Mouse (Mus musculus) neural tube, embryonic 14.5 days (tissue): Measurements from ENCODE around the gene Tmem132b. TPM values are rescaled to one million over a fixed set of nuclear protein-coding genes. Genes with fewer than 3 reads are reported as not detected.

ENCODE experiments used
- ATAC-seq: fragments of 200-750 bp; cut with Nextera tagmentation; 2 replicates; pipeline ENCODE4 v1.8.0; 2017; ENCODE audit warnings: low read depth, mild to moderate bottlenecking, moderate TSS enrichment, moderate library complexity
- H3K27ac ChIP-seq: fragments of 300-500 bp; sonication (generic); 2 replicates; pipeline ENCODE4 v1.5.1; 2014; ENCODE audit warnings: low read depth, mild to moderate bottlenecking, control low read depth, low read length, moderate library complexity, mixed read lengths
- H3K27me3 ChIP-seq: fragments of 300-500 bp; sonication (generic); 2 replicates; pipeline ENCODE4 v1.6.1; 2014; ENCODE audit warnings: low read length; ENCODE audit not compliant: control insufficient read depth, insufficient read depth
- H3K36me3 ChIP-seq: fragments of 300-500 bp; sonication (generic); 2 replicates; pipeline ENCODE4 v1.6.1; 2014; ENCODE audit warnings: low read length, mixed read lengths; ENCODE audit not compliant: control insufficient read depth, insufficient read depth
- H3K4me1 ChIP-seq: fragments of 300-500 bp; sonication (generic); 2 replicates; pipeline ENCODE4 v1.6.1; 2014; ENCODE audit warnings: low read length; ENCODE audit not compliant: control insufficient read depth, insufficient read depth
- H3K4me2 ChIP-seq: fragments of 300-500 bp; sonication (generic); 2 replicates; pipeline ENCODE4 v1.6.1; 2014; ENCODE audit warnings: mild to moderate bottlenecking, low read depth, low read length, control low read depth
- H3K4me3 ChIP-seq: fragments of 300-500 bp; sonication (generic); 2 replicates; pipeline ENCODE4 v1.5.1; 2014; ENCODE audit warnings: low read depth, low read length, control low read depth, mixed read lengths
- H3K9ac ChIP-seq: fragments of 300-500 bp; sonication (generic); replicated peaks from 2 replicates; pipeline ENCODE4 v1.6.1; 2014; ENCODE audit warnings: low read depth, mild to moderate bottlenecking, control low read depth, low read length, mixed read lengths
- H3K9me3 ChIP-seq: fragments of 300-500 bp; sonication (generic); 2 replicates; pipeline ENCODE4 v1.6.1; 2016; ENCODE audit warnings: low read length; ENCODE audit not compliant: control insufficient read depth
- WGBS: fragments of 180-500 bp; shearing (Covaris S2); extraction: QIAGEN DNeasy Blood & Tissue Kit; methylation state at CpG from one replicate; pipeline ENCODE4 v1.1.7; 2014; 5-methylcytosine and 5-hydroxymethylcytosine counted together
- polyA plus RNA-seq: library from polyadenylated mRNA; unstranded; fragments of >200 nt; fragmentation: Nextera tagmentation; extraction: Ambion mirVana; gene quantifications from 2 replicates; pipeline ENCODE4 v1.2.1, GENCODE M21; 2014

Tmem132b gene
- polyA plus RNA-seq, 1 experiment from 2014 or later = 5.5 TPM

GRCm38 (mm10) chr5:125505968-125506367, 25.6 kb upstream of the Tmem132b start:
- H3K27me3 ChIP-seq = no peaks in the 10 kb centered on the region
- ATAC-seq = peak; percentile 54; the same call in 1 of the 2 replicates
- no peak overlapping the region for H3K4me3 ChIP-seq
- no peak overlapping the region for H3K4me2 ChIP-seq
- WGBS = 51% methylated on average over 15 of the region's 15 CpGs
- no peak overlapping the region for H3K9ac ChIP-seq
- H3K4me1 ChIP-seq = 0 out of 2 replicates have a peak, but pooled peaks cover 4% of the 10 kb centered on the region
- H3K9me3 ChIP-seq = no peaks in the 10 kb centered on the region
- H3K36me3 ChIP-seq = peaks cover 22% of the 10 kb centered on the region
- 0 out of 2 replicates have a peak overlapping the region, but pooled peaks have one; percentile 22 for H3K27ac ChIP-seq

GRCm38 (mm10) chr5:125507582-125507981, 24.0 kb upstream of the Tmem132b start:
- peaks cover 30% of the 10 kb centered on the region for H3K36me3 ChIP-seq
- WGBS = 94% methylated on average over 9 of the region's 9 CpGs
- no peak for ATAC-seq

DNA sequence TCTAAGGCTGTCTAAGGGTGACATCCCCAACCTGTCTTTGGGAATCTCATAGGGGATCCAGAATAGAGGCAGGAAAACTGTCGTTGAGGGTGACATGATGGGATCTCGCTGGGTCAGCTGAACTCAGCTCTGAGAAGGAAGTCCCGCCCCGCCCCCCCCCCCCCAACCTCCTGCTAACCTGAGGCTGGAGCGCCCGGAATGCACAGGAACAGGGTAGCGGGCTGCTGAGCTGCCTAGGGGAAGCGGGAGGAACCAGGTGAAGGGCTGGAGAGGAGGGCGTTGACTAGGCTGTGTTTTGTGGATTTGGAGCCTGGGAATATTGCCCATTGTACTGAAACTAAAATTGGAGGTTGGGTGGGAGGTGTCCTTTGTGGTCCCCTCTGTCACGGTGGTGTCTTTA, 23.6 kb upstream of the Tmem132b start:
- Histone ChIP-seq H3K4me1 (0 out of 2 replicates have a peak, but pooled peaks cover 4% of the 10 kb centered on the region), H3K4me2 (no peak overlapping the region), H3K27ac (no peak overlapping the region), H3K9ac (no peak overlapping the region), H3K9me3 (no peaks in the 10 kb centered on the region), H3K27me3 (no peaks in the 10 kb centered on the region), H3K4me3 (no peak overlapping the region), H3K36me3 (peaks cover 32% of the 10 kb centered on the region)
- no peak for ATAC-seq
- WGBS = 96% methylated on average over 10 of the region's 10 CpGs

More at GRCm38 (mm10) chr5:125507582-125507981, 24.0 kb upstream of the Tmem132b start:
- H3K27ac ChIP-seq = no peak overlapping the region
- H3K4me2 ChIP-seq = no peak overlapping the region
- no peak overlapping the region for H3K9ac ChIP-seq
- H3K4me3 ChIP-seq = no peak overlapping the region
- no peaks in the 10 kb centered on the region for H3K9me3 ChIP-seq
- 0 out of 2 replicates have a peak, but pooled peaks cover 4% of the 10 kb centered on the region for H3K4me1 ChIP-seq
- H3K27me3 ChIP-seq = no peaks in the 10 kb centered on the region

DNA sequence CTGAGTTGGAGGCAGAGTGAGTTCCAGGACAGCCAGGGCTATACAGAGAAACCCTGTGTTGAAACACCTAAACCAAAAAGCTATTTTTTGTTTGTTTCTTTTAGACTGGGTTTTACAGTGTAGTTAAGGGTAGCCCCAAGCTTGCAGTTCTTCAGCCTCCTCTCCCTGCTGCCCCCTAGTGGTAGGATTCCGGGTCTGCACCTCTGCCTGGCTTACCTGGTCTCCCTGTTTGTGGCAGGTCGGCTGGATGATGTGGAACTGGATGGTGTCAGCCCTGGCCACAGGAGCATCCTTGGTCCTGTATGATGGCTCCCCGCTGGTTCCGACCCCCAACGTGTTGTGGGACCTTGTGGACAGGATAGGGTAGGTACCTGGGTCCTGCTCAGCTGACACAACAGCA, 22.0 kb upstream of the Tmem132b start:
- H3K36me3 ChIP-seq = peaks cover 26% of the 10 kb centered on the region

DNA sequence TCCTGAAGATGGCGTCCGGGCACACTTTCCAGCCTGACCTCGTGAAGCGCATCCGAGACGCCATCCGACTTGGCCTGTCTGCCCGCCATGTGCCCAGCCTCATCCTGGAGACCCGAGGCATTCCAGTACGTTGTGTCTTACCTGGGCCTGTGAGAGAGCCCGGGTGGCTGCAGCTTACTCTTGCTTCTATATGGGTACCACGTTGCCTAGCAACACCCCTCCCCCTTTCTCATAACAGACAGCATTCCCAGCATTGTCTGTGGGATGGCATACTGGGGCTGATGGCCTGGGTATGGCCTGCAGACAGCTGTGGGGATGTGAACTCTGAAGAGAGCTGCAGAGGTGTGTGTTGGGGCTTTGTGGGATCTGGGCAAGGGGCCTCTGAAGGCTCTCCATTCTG, 16.6 kb upstream of the Tmem132b start:
- Histone ChIP-seq H3K27ac (no peak overlapping the region), H3K4me2 (no peak overlapping the region), H3K4me1 (no peaks in the 10 kb centered on the region), H3K9ac (no peak overlapping the region), H3K27me3 (no peaks in the 10 kb centered on the region), H3K36me3 (peaks cover 33% of the 10 kb centered on the region), H3K4me3 (no peak overlapping the region), H3K9me3 (no peaks in the 10 kb centered on the region)
- no peak for ATAC-seq
- 86% methylated on average over 12 of the region's 12 CpGs for WGBS

More for the DNA sequence above, 22.0 kb upstream of the Tmem132b start:
- WGBS = 53% methylated on average over 5 of the region's 5 CpGs
- H3K4me1 ChIP-seq = 0 out of 2 replicates have a peak, but pooled peaks cover 4% of the 10 kb centered on the region
- ATAC-seq = no peak
- no peak overlapping the region for H3K27ac ChIP-seq
- no peak overlapping the region for H3K4me3 ChIP-seq
- H3K27me3 ChIP-seq = no peaks in the 10 kb centered on the region
- no peaks in the 10 kb centered on the region for H3K9me3 ChIP-seq
- no peak overlapping the region for H3K4me2 ChIP-seq
- no peak overlapping the region for H3K9ac ChIP-seq

DNA sequence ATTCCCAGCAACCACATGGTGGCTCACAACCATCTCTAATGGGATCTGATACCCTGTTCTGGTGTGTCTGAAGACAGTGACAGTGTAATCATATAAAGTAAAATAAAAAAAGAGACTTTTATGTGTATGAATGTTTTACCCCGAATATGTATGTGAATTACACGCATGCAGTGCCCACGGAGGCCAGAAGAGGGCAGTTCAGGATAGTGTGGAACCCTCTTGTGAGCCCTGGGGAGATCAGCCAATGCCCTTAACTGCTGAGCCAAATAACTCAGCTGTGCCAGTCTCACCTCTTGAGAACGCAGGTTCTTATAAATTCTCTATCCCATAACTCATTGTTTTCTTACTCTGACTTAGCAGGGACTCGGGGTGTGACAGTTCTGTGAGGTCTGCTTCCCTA, 12.9 kb upstream of the Tmem132b start:
- ATAC-seq = no peak
- Histone ChIP-seq H3K36me3 (peaks cover 22% of the 10 kb centered on the region), H3K4me3 (no peak overlapping the region), H3K9ac (no peak overlapping the region), H3K9me3 (no peaks in the 10 kb centered on the region), H3K27ac (no peak overlapping the region), H3K4me2 (no peak overlapping the region), H3K27me3 (no peaks in the 10 kb centered on the region), H3K4me1 (no peaks in the 10 kb centered on the region)
- WGBS = 65% methylated on average over 5 of the region's 5 CpGs

DNA sequence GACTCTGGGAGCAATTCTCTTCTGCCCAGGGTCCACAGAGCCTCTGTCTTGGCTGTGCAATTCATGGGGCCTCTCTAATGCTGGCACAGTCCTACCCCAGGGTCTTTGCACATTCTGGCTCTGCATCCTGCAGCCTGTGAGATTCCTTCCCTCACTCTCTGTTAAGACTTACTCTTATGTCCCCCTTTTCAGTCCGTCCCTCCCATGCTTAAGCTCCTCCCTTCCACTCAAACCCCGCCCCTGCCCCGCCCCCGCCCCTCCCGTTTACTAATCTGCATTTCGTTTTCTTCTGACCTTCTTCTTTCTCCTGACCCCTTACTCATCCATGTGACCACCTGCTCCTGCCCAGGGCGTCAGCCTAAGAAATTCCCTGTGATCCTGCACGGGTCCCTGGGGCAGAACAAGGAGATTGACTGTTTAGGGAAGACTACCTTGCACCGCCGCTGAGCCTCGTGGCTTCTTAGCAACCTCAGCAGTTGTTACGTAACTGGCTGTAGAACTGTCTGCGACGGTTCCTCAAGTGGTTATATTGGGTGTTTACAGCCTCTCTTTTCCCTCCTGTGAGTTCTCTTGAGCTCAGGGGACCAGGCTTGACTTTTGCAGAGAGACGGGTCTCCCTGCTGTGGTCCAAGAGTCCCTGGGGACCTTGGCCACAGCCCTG, 10.5 kb upstream of the Tmem132b start:
- 14% methylated on average over 15 of the region's 15 CpGs for WGBS
- H3K27me3 ChIP-seq = no peaks in the 10 kb centered on the region

GRCm38 (mm10) chr5:125523361-125523760, 8.2 kb upstream of the Tmem132b start:
- 86% methylated on average over 2 of the region's 2 CpGs for WGBS
- H3K36me3 ChIP-seq = peaks cover 7% of the 10 kb centered on the region

More for the DNA sequence above, 10.5 kb upstream of the Tmem132b start:
- Histone ChIP-seq H3K4me2 (no peak overlapping the region), H3K27ac (no peak overlapping the region), H3K4me3 (no peak overlapping the region), H3K36me3 (peaks cover 14% of the 10 kb centered on the region), H3K9me3 (no peaks in the 10 kb centered on the region), H3K9ac (no peak overlapping the region), H3K4me1 (no peaks in the 10 kb centered on the region)
- no peak for ATAC-seq

DNA sequence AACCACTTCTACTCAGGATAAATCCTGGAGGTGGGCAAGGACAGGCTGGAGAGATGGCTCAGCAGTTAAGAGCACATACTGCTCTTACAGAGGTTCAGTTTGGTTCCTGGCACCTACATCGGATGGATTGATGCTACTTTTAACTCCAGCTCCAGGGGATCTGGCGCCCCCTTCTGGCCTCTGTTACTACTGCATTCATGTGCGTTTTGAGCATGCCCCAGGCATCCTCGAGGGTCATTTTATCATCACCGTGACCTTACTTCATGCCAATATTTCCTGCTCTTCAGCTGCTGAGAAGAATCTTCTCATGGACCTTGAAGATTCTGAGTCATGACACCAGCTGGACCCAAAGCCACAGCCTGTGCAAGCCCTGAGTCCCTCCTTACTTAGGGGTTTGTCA, 6.1 kb upstream of the Tmem132b start:
- H3K27ac ChIP-seq = no peak overlapping the region
- WGBS = 64% methylated on average over 5 of the region's 5 CpGs
- H3K9me3 ChIP-seq = no peaks in the 10 kb centered on the region
- no peak overlapping the region for H3K4me3 ChIP-seq
- peaks cover 7% of the 10 kb centered on the region for H3K36me3 ChIP-seq
- no peaks in the 10 kb centered on the region for H3K4me1 ChIP-seq
- no peak overlapping the region for H3K9ac ChIP-seq
- no peaks in the 10 kb centered on the region for H3K27me3 ChIP-seq
- ATAC-seq = no peak
- no peak overlapping the region for H3K4me2 ChIP-seq

More at GRCm38 (mm10) chr5:125523361-125523760, 8.2 kb upstream of the Tmem132b start:
- Histone ChIP-seq H3K27ac (no peak overlapping the region), H3K27me3 (no peaks in the 10 kb centered on the region), H3K9me3 (no peaks in the 10 kb centered on the region), H3K9ac (no peak overlapping the region), H3K4me3 (no peak overlapping the region), H3K4me2 (no peak overlapping the region), H3K4me1 (no peaks in the 10 kb centered on the region)
- ATAC-seq = no peak
